Mouse (Mus musculus) hindbrain, postnatal 0 days (tissue): Measurements from ENCODE around the gene Ift81. TPM values are rescaled to one million over a fixed set of nuclear protein-coding genes. Genes with fewer than 3 reads are reported as not detected.

ENCODE experiments used
- ATAC-seq: fragments of 200-750 bp; cut with Nextera tagmentation; 2 replicates; pipeline ENCODE4 v1.8.0; 2017; ENCODE audit warnings: mild to moderate bottlenecking, moderate TSS enrichment, moderate library complexity
- DNase-seq: peaks from one replicate; pipeline ENCODE4 v3.0.0-alpha.2; 2015; ENCODE audit warnings: low spot score
- H3K27ac ChIP-seq: fragments of 300-500 bp; sonication (generic); 2 replicates; pipeline ENCODE4 v1.5.1; 2014; ENCODE audit warnings: mild to moderate bottlenecking
- H3K27me3 ChIP-seq: fragments of 300-500 bp; sonication (generic); 2 replicates; pipeline ENCODE4 v1.6.1; 2014; ENCODE audit warnings: low read length, mixed read lengths; ENCODE audit not compliant: insufficient read depth
- H3K36me3 ChIP-seq: fragments of 300-500 bp; sonication (generic); 2 replicates; pipeline ENCODE4 v1.6.1; 2014; ENCODE audit warnings: low read length, mixed read lengths; ENCODE audit not compliant: insufficient read depth
- H3K4me1 ChIP-seq: fragments of 300-500 bp; sonication (generic); 2 replicates; pipeline ENCODE4 v1.6.1; 2014; ENCODE audit warnings: antibody characterized with exemption, low read length, mixed read lengths; ENCODE audit not compliant: insufficient read depth
- H3K4me2 ChIP-seq: fragments of 300-500 bp; sonication (generic); 2 replicates; pipeline ENCODE4 v1.6.1; 2014; ENCODE audit warnings: low read depth, mild to moderate bottlenecking, low read length, moderate library complexity, mixed read lengths
- H3K4me3 ChIP-seq: fragments of 300-500 bp; sonication (generic); 2 replicates; pipeline ENCODE4 v1.5.1; 2014; ENCODE audit warnings: low read length
- H3K9ac ChIP-seq: fragments of 300-500 bp; sonication (generic); replicated peaks from 2 replicates; pipeline ENCODE4 v1.6.1; 2014; ENCODE audit warnings: mild to moderate bottlenecking, low read length, moderate library complexity, mixed read lengths
- H3K9me3 ChIP-seq: fragments of 300-500 bp; sonication (generic); 2 replicates; pipeline ENCODE4 v1.6.1; 2016; ENCODE audit warnings: low read length, mixed read lengths
- CTCF ChIP-seq: IDR thresholded peaks from 2 replicates; pipeline ENCODE4 v1.5.1; 2016; ENCODE audit warnings: antibody characterized with exemption, control low read depth, low read depth
- WGBS: fragments of 180-500 bp; shearing (Covaris S2); extraction: QIAGEN DNeasy Blood & Tissue Kit; methylation state at CpG from one replicate; pipeline ENCODE4 v1.1.7; 2014; 5-methylcytosine and 5-hydroxymethylcytosine counted together
- polyA plus RNA-seq: library from polyadenylated mRNA; unstranded; fragments of >200 nt; fragmentation: Nextera tagmentation; extraction: Ambion mirVana; gene quantifications from 2 replicates; pipeline ENCODE4 v1.2.1, GENCODE M21; 2015
- total RNA-seq: library from RNA; depleted of rRNA; stranded (reverse); fragments of >200 nt; gene quantifications from 2 replicates; pipeline ENCODE4 v1.2.3, GENCODE M21; 2014

Gene Ift81
- total and polyA plus RNA-seq, 2 experiments from 2014 or later: 21.3 to 66.5 TPM

GRCm38 (mm10) chr5:122585546-122585945, 28.8 kb downstream of the Ift81 start:
- H3K9ac ChIP-seq: no peak overlapping the region
- H3K36me3 ChIP-seq: peaks cover 8% of the 10 kb centered on the region; the same call in 1 of the 2 replicates
- no peaks in the 10 kb centered on the region for H3K4me1 ChIP-seq
- DNase-seq (no peak), ATAC-seq (no peak)
- TF ChIP-seq CTCF: no peak
- H3K27me3 ChIP-seq: no peaks in the 10 kb centered on the region
- WGBS: 82% methylated on average over 9 of the region's 9 CpGs
- H3K4me2 ChIP-seq: no peak overlapping the region
- H3K4me3 ChIP-seq: no peak overlapping the region
- H3K27ac ChIP-seq: no peak overlapping the region
- H3K9me3 ChIP-seq: no peaks in the 10 kb centered on the region

- no peak overlapping the region for H3K9ac ChIP-seq
- 78% methylated on average over 5 of the region's 5 CpGs for WGBS
- no peaks in the 10 kb centered on the region for H3K9me3 ChIP-seq
- no peaks in the 10 kb centered on the region for H3K27me3 ChIP-seq
- TF ChIP-seq CTCF: no peak
- ATAC-seq (no peak), DNase-seq (no peak)
- H3K4me2 ChIP-seq: no peak overlapping the region
- H3K4me3 ChIP-seq: no peak overlapping the region
- no peak overlapping the region for H3K27ac ChIP-seq
- no peaks in the 10 kb centered on the region for H3K4me1 ChIP-seq
- 0 out of 2 replicates have a peak, but pooled peaks cover 5% of the 10 kb centered on the region for H3K36me3 ChIP-seq
These were observed 30.2 kb downstream of the Ift81 start for GRCm38 (mm10) chr5:122584093-122584492.

GRCm38 (mm10) chr5:122576683-122577329, 37.5 kb downstream of the Ift81 start:
- DNase-seq (no peak), ATAC-seq (no peak)
- 0 out of 2 replicates have a peak, but pooled peaks cover 5% of the 10 kb centered on the region for H3K36me3 ChIP-seq
- H3K27ac ChIP-seq: no peak overlapping the region
- H3K4me3 ChIP-seq: no peak overlapping the region
- no peak overlapping the region for H3K9ac ChIP-seq
- 64% methylated on average over 7 of the region's 7 CpGs for WGBS
- no peaks in the 10 kb centered on the region for H3K9me3 ChIP-seq
- no peak for TF ChIP-seq CTCF
- H3K4me2 ChIP-seq: no peak overlapping the region
- H3K4me1 ChIP-seq: no peaks in the 10 kb centered on the region
- H3K27me3 ChIP-seq: no peaks in the 10 kb centered on the region

- no peak for ATAC-seq
- H3K36me3 ChIP-seq: no peaks in the 10 kb centered on the region
- H3K4me1 ChIP-seq: no peaks in the 10 kb centered on the region
- H3K27me3 ChIP-seq: no peaks in the 10 kb centered on the region
- no peak overlapping the region for H3K27ac ChIP-seq
- no peak for DNase-seq
- WGBS: 73% methylated on average over 5 of the region's 5 CpGs
- TF ChIP-seq CTCF: no peak
- H3K9me3 ChIP-seq: no peaks in the 10 kb centered on the region
- H3K9ac ChIP-seq: no peak overlapping the region
- H3K4me2 ChIP-seq: no peak overlapping the region
- H3K4me3 ChIP-seq: no peak overlapping the region
These were observed 42.3 kb downstream of the Ift81 start for GRCm38 (mm10) chr5:122572001-122572400.

- DNase-seq (peak; percentile 77), ATAC-seq (peak; percentile 83)
- Histone ChIP-seq H3K36me3 (no peaks in the 10 kb centered on the region; the same call in 1 of the 2 replicates), H3K4me3 (no peak overlapping the region), H3K4me1 (0 out of 2 replicates have a peak, but pooled peaks cover 9% of the 10 kb centered on the region), H3K27ac (peak overlapping the region; percentile 60), H3K9ac (0 out of 2 replicates have a peak overlapping the region, but pooled peaks have one; percentile 13), H3K27me3 (no peaks in the 10 kb centered on the region), H3K4me2 (0 out of 2 replicates have a peak overlapping the region, but pooled peaks have one; percentile 10), H3K9me3 (no peaks in the 10 kb centered on the region)
- TF ChIP-seq CTCF: peak; percentile 33; the same call in 1 of the 2 replicates
- 29% methylated on average over 8 of the region's 8 CpGs for WGBS
These were observed 47.7 kb downstream of the Ift81 start for GRCm38 (mm10) chr5:122566626-122567025.

- 78% methylated on average over 8 of the region's 8 CpGs for WGBS
- Histone ChIP-seq H3K27me3 (no peaks in the 10 kb centered on the region), H3K4me3 (no peak overlapping the region), H3K36me3 (peaks cover 21% of the 10 kb centered on the region), H3K4me1 (no peaks in the 10 kb centered on the region), H3K27ac (no peak overlapping the region), H3K9ac (no peak overlapping the region), H3K9me3 (no peaks in the 10 kb centered on the region), H3K4me2 (no peak overlapping the region)
- TF ChIP-seq CTCF: no peak
- DNase-seq (no peak), ATAC-seq (no peak)
These were observed 53.7 kb downstream of the Ift81 start for GRCm38 (mm10) chr5:122560654-122561053.

GRCm38 (mm10) chr5:122558127-122558526, 56.2 kb downstream of the Ift81 start:
- Histone ChIP-seq H3K36me3 (peaks cover 21% of the 10 kb centered on the region), H3K9ac (no peak overlapping the region), H3K4me3 (no peak overlapping the region), H3K27ac (no peak overlapping the region), H3K27me3 (no peaks in the 10 kb centered on the region), H3K9me3 (no peaks in the 10 kb centered on the region), H3K4me2 (no peak overlapping the region), H3K4me1 (no peaks in the 10 kb centered on the region)
- no peak for DNase-seq
- ATAC-seq: no peak
- WGBS: 93% methylated on average over 10 of the region's 10 CpGs
- TF ChIP-seq CTCF: no peak
